Mouse (Mus musculus) spleen, postnatal 14 days (tissue): ENCODE results near the gene Rtp4.

Source experiments
- DNase-seq, 2 experiments: peaks; one replicate each; pipeline ENCODE4 v3.0.0; 2021 to 2022; ENCODE audit warnings: low spot score in 2 of 2

The Rtp4 gene

DNA sequence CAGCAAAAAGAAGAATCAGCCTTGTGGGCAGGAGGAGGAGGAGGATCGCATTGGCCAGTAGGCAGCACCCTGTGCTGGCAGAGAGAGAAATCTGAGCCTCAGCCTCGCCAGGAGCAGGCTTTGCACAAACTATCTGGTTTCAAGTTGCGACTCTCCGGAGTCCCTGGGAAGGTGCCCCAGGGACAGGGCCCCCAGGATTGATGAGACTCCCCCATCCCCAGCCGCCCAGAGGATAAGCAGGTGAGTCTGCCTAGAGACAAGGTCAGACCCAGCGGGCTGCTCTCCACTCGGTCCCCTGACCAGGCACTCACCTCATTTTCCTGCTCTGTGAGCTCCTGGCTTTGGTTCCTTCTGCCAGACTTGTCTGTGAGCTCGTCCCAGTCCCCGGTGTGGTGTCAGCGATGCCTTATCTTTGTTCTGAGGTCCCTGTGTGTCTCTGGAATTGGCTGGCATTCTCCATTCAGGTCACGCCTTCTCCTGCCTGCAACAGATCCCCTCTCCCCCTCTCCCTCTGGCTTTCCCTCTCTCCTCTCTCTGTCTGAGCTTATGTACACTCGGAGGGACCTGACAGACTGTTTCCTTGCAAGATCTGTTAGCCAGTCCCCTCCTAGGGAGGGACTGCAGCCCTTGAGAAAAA lies at the start of gene Rtp4, which contains the start of gene Masp1:
Rtp4 (plus strand) TSS at position 57 of the 637 bp plus-strand sequence.
Masp1 (minus strand) TSS at position 581 of the 637 bp plus-strand sequence.
- DNase-seq, result no peak

DNA sequence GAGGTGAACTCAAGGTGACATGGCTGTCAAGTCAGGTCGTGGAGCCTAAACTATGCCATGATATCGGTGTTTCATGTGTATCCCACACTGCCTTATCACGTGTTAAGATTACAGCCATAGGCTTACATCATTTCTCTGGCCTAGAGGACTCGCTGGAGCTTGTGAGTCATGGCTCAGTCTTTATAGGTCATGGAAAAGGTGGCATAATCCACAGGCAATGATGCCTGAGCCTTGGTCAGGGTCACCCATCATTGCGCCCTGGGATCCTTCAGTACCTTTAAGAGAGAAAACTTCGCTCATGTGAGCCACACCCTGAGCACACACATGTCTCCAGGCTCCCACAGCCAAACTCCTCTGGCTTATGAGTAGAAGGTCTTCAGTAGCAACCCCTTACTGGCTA lies 48.5 kb upstream of the Rtp4 start:
- no peak for DNase-seq

DNA sequence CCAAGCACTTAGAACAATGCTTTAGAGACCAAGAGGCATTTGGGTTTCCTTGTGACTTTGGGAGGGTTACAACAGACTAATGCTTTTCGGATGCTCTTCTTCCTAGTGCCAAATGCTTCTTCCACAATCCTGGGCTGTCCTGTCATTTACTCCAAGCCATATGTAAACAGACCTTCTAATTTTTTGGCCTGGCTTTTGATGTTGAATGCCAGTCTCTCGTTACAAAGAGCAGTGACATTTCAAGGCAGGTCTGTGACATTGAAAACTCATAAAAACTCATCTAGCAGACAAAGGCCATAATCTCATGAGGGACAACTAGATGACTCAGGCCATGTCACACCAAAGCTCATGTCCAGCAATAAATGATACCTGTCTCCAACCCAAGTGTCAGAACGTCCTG lies 48.0 kb upstream of the Rtp4 start:
- DNase-seq, result no peak

DNA sequence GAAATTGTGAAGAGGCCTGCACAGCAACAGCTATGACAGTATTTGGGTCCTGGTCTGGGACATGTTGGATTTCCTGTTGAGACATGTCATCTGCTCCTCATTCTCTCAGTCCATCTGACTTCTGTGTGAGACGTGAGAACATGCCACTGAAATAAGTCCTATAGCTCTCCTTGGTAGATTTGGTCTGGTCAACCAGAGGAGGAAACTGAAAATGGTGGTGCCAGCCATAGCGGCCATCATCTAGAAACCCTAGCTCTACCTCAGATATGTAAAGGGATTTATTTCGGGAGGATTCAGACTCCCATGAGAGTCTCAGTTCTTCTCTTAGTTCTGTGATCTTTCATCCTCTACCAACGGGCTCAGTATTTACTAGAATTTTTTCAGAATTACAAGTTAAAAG lies 44.4 kb upstream of the Rtp4 start:
- DNase-seq, result no peak

DNA sequence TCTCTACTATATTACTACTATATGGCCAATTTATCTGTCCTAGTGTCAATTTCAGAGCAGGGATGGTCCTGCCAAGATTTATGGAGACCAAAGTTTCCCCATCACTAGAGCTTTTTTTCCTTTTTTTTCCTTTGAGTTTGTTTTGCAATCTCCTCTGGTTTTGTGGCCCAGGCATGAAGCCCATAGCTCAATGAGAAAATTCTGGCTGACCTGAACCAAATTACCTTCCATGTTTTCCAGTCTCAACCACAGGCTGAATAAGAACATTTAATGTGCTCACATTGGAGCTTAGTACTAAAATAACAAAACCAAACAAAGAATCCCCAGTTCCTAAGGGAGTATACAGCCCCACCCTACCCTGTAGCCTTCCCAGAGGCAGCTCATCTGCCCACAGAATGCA lies 43.5 kb upstream of the Rtp4 start:
- DNase-seq, result no peak

DNA sequence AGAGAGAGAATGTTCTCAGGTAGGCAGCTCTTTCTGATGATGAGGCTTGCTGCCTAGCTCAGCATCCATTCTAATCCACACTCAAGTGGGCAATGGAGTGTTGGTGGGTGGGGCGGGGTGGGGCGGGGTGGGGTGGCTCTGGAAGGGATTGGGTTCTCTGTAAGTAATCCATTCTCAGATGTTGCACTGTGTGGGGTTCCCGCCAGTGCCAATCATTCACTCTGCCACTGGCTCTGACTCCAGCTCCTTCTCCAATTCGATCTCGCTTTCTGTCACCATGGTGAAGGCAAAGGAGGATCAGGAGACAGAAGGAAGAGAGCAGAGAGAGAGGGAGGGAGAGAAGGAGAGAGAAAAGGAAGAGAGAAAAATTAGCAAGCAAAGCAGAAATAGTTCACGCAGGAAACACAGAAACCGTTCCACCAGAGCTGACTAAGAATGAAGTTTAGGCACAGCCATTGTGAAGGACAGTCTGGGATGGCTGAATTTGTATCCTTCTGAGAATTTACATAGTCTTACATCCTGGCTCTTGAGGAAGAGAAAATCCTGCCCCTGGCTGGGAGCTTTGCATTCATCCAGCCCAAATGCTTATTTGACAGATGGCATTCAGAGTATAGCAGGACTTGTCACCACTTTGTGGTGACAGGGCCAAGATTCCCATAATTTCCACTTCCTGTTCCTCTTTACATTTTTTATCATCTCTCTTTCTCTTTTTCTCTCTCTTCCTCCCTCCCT lies 40.1 kb upstream of the Rtp4 start:
- DNase-seq, result no peak

DNA sequence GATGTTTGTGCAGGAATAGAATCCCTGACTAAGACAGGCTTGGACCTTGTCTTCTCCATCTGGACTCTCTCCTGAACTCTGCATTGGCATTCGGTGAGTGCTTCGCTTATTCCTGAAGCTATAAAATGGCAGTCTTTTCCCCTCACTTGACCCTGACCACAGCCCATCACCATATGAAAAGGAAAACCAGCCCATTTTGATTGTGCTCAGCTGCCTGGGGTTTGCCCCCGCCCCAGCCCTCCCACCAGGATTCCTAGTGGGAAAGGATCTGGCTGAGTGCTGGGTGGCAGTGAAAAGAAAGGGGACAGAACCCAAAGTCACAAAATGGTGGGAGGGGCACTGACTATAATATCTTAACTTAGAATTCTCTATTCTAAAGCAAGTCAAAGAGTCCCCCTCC lies 37.9 kb upstream of the Rtp4 start:
- no peak for DNase-seq

DNA sequence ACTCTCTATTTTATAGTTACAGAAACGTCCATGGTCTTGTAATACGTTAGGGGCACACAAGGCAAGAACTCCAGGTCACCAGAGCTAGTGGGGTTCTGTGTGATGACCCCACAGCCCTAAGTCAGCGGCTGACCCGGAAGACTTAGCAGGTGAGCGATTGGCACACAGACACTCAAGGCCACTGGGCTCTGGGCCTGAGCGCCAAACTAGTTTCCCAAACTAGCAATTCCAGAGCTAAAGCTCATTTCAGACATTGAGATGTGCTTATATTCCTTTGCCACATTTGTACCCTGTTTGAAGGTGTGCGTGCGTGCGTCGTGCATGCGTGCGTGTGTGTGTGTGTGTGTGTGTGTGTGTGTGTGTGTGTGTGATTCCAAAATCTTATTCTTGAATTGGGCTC lies 37.2 kb upstream of the Rtp4 start:
- DNase-seq, result no peak

DNA sequence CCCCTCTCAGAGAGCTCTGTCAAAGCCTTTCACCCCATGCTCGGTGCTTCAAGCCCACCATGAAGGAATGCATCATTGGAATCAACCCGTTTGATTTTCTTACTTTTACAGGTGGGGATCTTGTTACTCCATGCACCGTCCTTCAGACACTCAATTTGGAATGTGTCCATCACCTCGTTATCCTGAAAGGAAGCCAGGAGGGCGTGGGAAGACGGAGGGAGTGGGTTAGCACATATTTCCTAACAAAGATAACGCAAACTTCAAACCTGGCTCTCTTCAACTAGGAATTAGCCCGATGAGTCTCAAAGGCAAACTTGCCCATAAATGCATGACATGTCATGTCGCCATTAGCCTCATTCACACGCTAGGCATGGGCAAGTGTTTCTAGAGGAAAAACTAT lies 36.8 kb upstream of the Rtp4 start:
- DNase-seq, result no peak

DNA sequence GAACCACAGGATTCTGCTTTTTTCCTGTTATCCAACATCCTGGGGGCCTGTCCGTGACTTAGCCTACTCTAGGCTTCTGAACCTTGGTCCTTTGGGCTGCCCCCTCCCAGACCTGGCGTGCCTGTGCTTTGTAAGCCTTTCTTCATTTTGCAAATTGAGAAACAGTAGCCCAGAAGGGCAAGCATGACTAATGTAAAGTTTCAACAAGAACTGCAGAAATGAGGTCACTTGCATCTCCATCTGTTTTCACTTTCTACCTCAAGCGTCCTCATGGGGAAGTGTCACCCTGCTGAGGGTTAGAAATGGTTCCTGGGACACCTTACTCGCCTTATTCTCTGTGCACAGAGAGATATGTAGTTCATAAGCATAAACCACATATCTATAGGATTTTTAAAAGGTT lies 27.3 kb upstream of the Rtp4 start:
- no peak for DNase-seq

DNA sequence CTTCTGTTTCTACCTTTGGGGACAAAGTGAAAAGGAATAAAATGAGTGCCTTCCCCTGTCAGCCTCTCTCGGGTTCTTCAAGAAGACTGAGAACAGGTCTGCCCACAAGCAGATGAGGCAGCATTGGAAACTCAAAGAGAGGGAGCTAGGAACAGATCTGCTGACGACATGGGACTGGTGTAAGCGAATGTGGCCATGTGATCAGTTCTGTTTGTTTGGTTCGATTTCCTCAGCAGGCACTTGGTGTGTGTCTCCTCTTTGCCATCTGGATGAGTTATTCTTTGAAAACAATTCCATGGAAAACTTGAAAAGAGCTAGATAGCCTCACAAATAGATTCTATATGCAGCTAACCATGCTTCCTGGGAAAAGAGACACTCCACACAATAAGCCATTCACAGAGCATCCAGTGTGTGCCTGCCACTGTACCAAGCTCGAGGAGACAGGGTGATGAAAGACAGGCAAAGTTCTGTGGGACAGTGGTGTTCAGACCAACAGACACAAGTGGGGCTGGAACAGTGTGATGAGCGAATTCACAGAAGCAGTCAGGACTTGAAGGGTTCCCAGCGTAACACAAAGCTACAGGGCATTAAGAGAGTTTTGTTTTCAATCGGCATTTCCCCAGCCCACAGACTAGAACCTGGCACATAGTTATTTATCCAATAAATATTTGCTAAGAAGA lies 23.7 kb upstream of the Rtp4 start:
- no peak for DNase-seq

DNA sequence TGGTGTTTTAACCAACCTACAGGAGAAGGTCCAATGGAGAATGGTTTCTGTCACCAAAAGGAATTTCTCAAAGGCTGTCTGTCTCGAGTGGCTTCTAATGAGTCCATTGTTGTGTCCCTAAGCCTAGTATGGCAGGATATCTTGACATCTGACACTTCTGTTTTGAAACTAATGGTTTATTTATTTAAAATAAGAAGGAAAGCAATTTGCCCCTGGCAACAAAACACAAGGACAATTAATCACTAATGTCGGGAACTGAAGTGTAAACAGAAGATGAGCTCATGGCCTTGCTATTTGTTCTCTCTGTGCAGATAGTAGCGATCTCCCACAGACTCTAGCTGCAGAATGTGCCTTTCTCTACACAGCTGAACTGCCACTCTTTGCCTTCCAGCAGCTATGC lies 22.7 kb upstream of the Rtp4 start:
- no peak for DNase-seq

DNA sequence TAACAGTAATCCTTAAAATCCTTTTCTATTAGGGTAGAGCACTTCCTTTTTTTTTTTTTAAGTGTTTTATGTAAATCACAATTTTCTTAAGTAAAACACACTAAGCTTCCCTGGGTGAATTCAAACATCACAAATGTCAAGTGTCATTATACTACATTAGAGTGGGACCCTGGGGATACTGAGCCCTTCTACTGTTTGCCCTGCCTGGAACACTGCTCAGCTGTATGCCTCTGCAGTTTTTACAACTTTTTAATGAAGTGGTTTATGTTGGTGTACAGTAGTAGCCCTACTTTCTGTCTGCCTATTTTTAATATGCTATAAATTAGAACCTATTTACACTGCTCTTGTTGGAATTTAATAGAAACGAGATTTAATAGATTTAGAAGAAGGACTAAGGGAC lies 22.2 kb upstream of the Rtp4 start:
- DNase-seq, result no peak

DNA sequence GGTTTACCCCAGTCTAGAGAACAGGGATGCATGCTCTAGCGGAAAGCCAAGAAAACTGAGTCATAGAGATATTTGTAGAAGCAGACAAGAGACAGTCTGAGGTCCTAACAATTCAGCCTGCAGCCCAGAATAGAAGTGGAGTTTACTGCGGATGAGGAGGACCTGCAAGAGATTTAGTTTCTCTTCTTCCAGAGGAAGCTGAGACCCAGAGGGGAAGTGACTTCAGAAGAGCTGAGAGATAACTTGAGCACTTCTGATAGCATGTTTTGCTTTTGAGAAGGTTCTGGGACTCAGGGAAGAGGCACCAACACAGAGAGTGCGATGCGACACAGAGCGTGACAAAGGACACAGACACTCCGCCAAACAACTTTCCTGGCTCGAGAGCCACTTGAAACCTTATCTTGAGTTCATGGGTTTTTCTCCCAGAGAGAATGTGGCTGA lies 21.4 kb upstream of the Rtp4 start:
- no peak for DNase-seq

DNA sequence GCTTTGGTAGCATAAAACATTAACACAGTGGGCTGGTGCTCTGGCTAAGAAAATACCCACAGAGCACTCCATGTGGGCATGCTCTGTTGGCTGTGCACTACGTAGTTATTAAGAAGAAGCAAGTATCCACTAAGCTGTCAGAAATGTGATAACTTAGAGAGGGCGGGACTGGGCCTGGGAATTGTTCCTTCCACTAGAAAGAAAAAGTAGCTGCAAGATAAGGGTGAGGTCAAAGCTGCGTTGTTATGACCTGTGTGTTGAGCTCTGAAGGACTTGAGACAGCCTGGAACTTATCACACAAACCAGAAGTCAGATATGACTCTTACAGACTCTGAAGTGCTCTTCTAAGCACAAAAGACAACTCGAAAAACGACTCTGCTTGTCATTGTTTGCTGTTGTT lies 19.5 kb upstream of the Rtp4 start:
- no peak for DNase-seq

DNA sequence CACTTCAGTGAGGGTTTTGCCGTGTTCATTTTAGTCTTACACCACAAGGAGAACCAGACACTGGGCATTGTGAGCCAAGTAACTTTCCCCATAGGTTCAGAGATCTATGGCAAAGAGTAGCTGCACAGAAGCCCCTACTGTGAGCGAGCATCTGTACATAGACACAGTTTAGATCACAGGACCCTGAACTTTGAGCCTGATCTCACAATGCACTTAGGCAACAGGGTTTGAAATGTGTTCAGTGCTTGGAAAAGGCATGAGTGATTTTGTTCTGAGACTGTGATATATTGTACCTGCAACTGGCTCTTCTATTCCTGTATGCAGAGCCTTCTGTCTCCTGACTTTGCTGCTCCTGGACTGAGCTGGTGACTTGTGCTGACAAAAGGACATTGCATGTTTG lies 18.8 kb upstream of the Rtp4 start:
- no peak for DNase-seq

DNA sequence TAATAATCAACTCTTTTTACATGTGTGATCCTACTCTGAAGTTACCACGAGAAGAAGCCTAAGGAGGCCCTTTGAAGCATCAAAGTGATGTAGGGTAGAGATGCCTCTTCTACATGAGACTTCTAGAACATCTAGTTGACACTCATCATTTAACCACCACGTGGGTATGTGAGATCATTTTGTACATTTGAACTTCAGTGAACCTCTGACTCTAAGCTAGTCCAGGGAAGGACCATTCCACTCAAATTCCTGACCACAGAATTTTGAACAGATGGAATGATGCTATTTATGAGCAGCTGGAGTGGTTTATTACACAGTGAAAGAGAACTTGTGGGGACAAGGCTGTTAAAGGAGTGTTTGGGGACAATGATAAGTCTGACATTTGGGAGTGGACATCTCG lies 17.6 kb upstream of the Rtp4 start:
- DNase-seq, result no peak

DNA sequence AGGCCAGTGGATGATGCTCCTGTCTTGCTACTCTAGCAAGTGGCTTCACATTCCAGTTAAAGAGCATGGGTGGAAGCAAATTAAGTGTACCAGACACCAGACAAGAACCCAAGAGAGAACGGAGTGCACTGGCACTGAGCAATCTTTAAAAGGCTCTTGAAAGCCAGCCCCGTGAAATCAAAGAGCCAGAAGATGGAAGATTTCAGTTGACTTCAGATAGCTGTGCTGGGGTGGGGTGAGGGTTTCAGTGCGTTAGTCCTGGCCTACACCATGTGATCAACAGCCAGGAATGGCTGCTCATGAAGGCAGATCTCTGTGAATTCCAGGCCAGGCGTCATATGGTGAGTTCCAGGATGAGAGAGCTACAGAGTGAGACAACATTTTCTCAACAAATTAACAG lies 16.7 kb upstream of the Rtp4 start:
- DNase-seq, result no peak

DNA sequence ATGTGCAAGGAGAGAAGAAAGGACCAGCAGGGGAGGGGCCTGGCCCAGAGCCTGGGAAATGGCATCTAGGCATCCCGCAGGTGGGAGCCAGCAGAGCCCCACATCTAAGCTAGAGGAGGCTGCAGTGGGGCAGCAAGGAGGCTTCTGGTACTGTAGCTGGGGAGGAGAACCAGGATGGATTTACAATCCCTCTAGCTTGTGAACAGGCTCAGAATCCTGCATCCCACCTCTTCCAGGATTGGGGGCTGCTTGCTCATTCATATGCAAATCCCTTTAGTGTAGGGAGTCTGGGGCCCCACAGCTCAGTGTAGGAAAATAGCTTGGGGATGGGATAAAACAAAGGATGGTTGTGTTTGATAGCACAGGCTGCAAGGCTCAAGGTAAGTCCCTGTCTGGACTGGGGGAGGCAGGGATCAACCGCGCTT lies 15.8 kb upstream of the Rtp4 start:
- no peak for DNase-seq

DNA sequence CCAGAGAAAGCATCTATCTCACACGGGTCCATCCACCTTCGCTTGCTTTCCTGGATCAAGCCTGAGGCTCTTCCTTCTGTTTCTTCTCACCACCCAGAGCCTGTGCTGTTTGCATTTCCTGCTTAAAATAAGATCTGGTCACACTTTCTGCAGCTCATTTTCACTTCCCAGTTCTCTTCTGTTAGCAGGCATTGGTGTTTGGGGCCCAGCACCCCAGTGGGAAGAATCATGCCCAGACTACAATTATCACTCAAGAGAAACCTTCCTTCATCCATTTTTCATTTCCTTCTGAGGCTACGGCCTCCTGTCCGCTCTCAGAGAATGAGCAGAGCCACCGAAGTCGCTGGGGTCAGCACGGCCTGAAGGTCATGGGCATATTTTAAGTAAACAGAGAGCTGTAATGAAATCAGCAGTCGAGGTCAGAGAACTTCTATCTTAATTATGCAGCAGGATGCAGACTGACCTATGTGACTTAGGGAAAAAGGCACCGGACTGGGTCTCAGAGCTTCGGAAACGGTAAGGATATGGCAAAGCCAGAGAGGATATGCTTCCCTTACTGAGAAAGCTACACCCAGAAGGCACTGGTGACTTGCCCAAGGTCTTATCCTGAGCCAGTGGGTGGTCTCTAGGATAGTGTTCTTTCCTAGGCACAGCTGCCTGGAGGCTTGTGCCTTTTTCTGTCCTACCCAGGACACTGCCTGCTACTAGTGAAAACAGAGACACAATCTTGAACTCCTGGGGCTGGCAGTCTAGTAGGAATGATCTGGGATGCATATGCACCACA lies 14.0 kb upstream of the Rtp4 start:
- no peak for DNase-seq

DNA sequence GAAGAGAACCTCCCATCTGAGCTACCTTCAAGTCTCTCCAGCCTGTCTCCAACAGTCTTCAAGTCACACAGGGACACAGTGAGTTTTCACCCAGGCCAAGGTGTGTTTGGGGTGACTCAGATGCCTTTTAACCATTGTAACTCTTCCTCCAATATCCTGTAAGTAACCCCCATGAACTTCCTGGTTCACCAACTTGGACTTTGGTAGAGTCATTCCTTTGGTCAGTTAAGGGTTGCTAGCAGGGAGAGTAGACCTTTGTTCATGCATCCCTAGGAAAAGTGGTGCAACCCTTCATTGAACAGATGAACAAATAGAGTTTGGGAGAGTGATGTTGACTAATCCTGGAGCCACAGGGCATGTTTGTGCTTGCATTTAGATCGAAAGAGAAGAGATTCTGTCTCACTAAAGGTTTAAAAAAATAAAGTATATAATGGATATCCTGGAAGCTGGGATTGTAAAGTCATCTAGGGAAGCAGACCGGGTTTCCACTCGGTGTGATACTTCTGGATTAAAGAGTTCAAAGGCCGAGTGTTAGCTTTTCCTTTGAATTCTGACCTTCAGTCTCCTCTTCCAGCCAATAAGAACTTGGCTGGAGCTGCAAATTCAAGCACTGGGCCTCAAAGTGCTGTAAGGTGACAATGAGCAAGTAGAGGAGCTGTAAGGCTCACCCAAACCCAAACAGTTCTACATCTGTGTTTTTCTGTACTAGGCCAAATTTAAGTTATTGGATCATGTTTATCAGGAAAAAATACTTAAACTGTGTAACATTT lies 8.7 kb upstream of the Rtp4 start:
- no peak for DNase-seq

DNA sequence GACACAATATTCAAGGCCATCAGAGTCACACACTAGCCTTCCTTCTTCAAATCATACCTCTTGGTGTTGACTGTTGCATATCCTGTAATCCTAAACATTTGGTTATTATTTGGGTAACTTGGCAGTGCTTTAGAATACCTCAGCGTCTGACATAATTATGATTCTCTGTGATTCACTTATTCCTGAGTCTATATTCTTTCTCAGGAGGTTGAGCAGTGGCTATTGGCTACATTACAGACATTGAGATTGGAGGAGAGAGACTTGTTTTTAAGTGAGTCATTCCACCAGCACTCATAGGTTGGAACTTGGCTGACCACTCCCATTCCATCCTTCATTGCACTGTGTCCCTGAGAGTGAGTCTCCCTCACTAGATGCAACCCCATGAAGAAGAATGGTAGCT lies 6.7 kb upstream of the Rtp4 start:
- DNase-seq, result no peak
